Mouse (Mus musculus) embryonic facial prominence, embryonic 14.5 days (tissue): ENCODE measurements at regions not wholly inside any gene's neighbourhood (a gene's known extent, or its start where the extent isn't known, plus 50 kb on each side); places are given as distances from the start of the nearest gene placed in this dataset.
"Not testable (repeated sequence)": the region's sequence is repeated elsewhere in the genome, so short reads cannot be mapped to it uniquely, and the experiment has no call there.

ENCODE experiments used
- ATAC-seq: fragments of 200-750 bp; cut with Nextera tagmentation; 2 replicates; pipeline ENCODE4 v1.8.0; 2017; ENCODE audit warnings: low read depth, moderate number of reproducible peaks, moderate TSS enrichment
- DNase-seq: peaks from one replicate; pipeline ENCODE4 v3.0.0-alpha.2; 2015; ENCODE audit warnings: low spot score
- H3K27ac ChIP-seq: fragments of 300-500 bp; sonication (generic); replicated peaks from 2 replicates; pipeline ENCODE4 v1.5.1; 2014; ENCODE audit warnings: low read depth, mild to moderate bottlenecking, low read length, moderate library complexity
- H3K27me3 ChIP-seq: fragments of 300-500 bp; sonication (generic); replicated peaks from 2 replicates; pipeline ENCODE4 v1.6.1; 2014; ENCODE audit warnings: low read length; ENCODE audit not compliant: control insufficient read depth, insufficient read depth
- H3K36me3 ChIP-seq: fragments of 300-500 bp; sonication (generic); 2 replicates; pipeline ENCODE4 v1.6.1; 2014; ENCODE audit warnings: low read length, mixed read lengths; ENCODE audit not compliant: control insufficient read depth, insufficient read depth
- H3K4me1 ChIP-seq: fragments of 300-500 bp; sonication (generic); 2 replicates; pipeline ENCODE4 v1.6.1; 2014; ENCODE audit warnings: antibody characterized with exemption, low read length; ENCODE audit not compliant: control insufficient read depth, insufficient read depth
- H3K4me2 ChIP-seq: fragments of 300-500 bp; sonication (generic); 2 replicates; pipeline ENCODE4 v1.6.1; 2014; ENCODE audit warnings: low read depth, mild to moderate bottlenecking, low read length, moderate library complexity, mixed read lengths
- H3K4me3 ChIP-seq: fragments of 300-500 bp; sonication (generic); 2 replicates; pipeline ENCODE4 v1.5.1; 2014; ENCODE audit warnings: low read depth, mild to moderate bottlenecking, low read length
- H3K9ac ChIP-seq: fragments of 300-500 bp; sonication (generic); 2 replicates; pipeline ENCODE4 v1.6.1; 2014; ENCODE audit warnings: low read depth, mild to moderate bottlenecking, low read length, moderate library complexity, mixed read lengths
- H3K9me3 ChIP-seq: fragments of 300-500 bp; sonication (generic); 2 replicates; pipeline ENCODE4 v1.6.1; 2016; ENCODE audit warnings: low read length; ENCODE audit not compliant: control insufficient read depth
- WGBS: fragments of 180-500 bp; shearing (Covaris S2); extraction: QIAGEN DNeasy Blood & Tissue Kit; methylation state at CpG from one replicate; pipeline ENCODE4 v1.1.7; 2014; 5-methylcytosine and 5-hydroxymethylcytosine counted together

GRCm38 (mm10) chr15:59728817-59729560 lies 287.4 kb downstream of the 4933412E24Rik start:
- Histone ChIP-seq H3K27me3 (no peaks in the 10 kb centered on the region), H3K9me3 (no peaks in the 10 kb centered on the region), H3K4me1 (no peaks in the 10 kb centered on the region), H3K4me3 (no peak overlapping the region), H3K9ac (no peak overlapping the region), H3K4me2 (no peak overlapping the region), H3K36me3 (no peaks in the 10 kb centered on the region), H3K27ac (peak overlapping the region; percentile 17; the same call in 1 of the 2 replicates)
- WGBS: 77% methylated on average over 11 of the region's 11 CpGs
- peak; percentile 58 for DNase-seq
- ATAC-seq: no peak

GRCm38 (mm10) chr15:59728131-59728601 lies 288.2 kb downstream of the 4933412E24Rik start:
- 0 out of 2 replicates have a peak, but pooled peaks have one; percentile 30 for ATAC-seq
- Histone ChIP-seq H3K9me3 (no peaks in the 10 kb centered on the region), H3K36me3 (no peaks in the 10 kb centered on the region), H3K4me1 (no peaks in the 10 kb centered on the region), H3K9ac (no peak overlapping the region), H3K4me2 (no peak overlapping the region), H3K4me3 (no peak overlapping the region), H3K27me3 (no peaks in the 10 kb centered on the region), H3K27ac (peak overlapping the region; percentile 17; the same call in 1 of the 2 replicates)
- 55% methylated on average over 8 of the region's 8 CpGs for WGBS
- peak; percentile 46 for DNase-seq

GRCm38 (mm10) chr15:59725881-59726280 lies 290.5 kb downstream of the 4933412E24Rik start:
- H3K9ac ChIP-seq: no peak overlapping the region
- no peak overlapping the region for H3K4me2 ChIP-seq
- no peak overlapping the region for H3K27ac ChIP-seq
- no peaks in the 10 kb centered on the region for H3K9me3 ChIP-seq
- DNase-seq (no peak), ATAC-seq (no peak)
- H3K4me3 ChIP-seq: no peak overlapping the region
- no peaks in the 10 kb centered on the region for H3K4me1 ChIP-seq
- WGBS: 88% methylated on average over 4 of the region's 4 CpGs
- H3K27me3 ChIP-seq: no peaks in the 10 kb centered on the region
- no peaks in the 10 kb centered on the region for H3K36me3 ChIP-seq

- WGBS: 84% methylated on average over 2 of the region's 2 CpGs
- H3K9me3 ChIP-seq: no peaks in the 10 kb centered on the region
- H3K36me3 ChIP-seq: no peaks in the 10 kb centered on the region
- no peaks in the 10 kb centered on the region for H3K4me1 ChIP-seq
- no peak overlapping the region for H3K27ac ChIP-seq
- H3K4me3 ChIP-seq: no peak overlapping the region
- no peaks in the 10 kb centered on the region for H3K27me3 ChIP-seq
- ATAC-seq (no peak), DNase-seq (no peak)
- H3K9ac ChIP-seq: no peak overlapping the region
- no peak overlapping the region for H3K4me2 ChIP-seq
Observed at GRCm38 (mm10) chr15:59722661-59723413, 293.6 kb downstream of the 4933412E24Rik start.

- ATAC-seq (no peak), DNase-seq (no peak)
- no peaks in the 10 kb centered on the region for H3K4me1 ChIP-seq
- H3K27ac ChIP-seq: no peak overlapping the region
- WGBS: 81% methylated on average over 4 of the region's 4 CpGs
- H3K9me3 ChIP-seq: no peaks in the 10 kb centered on the region
- H3K36me3 ChIP-seq: no peaks in the 10 kb centered on the region
- H3K27me3 ChIP-seq: no peaks in the 10 kb centered on the region
- H3K4me2 ChIP-seq: no peak overlapping the region
- no peak overlapping the region for H3K9ac ChIP-seq
- H3K4me3 ChIP-seq: no peak overlapping the region
Observed at GRCm38 (mm10) chr15:59721420-59721819, 295.0 kb downstream of the 4933412E24Rik start.

- Histone ChIP-seq H3K36me3 (no peaks in the 10 kb centered on the region), H3K9me3 (no peaks in the 10 kb centered on the region), H3K27ac (no peak overlapping the region), H3K9ac (no peak overlapping the region), H3K4me2 (no peak overlapping the region), H3K4me1 (no peaks in the 10 kb centered on the region), H3K27me3 (no peaks in the 10 kb centered on the region), H3K4me3 (no peak overlapping the region)
- DNase-seq (no peak), ATAC-seq (no peak)
- 79% methylated on average over 6 of the region's 6 CpGs for WGBS
Observed at GRCm38 (mm10) chr15:59721018-59721417, 295.4 kb downstream of the 4933412E24Rik start.

- 91% methylated on average over 6 of the region's 6 CpGs for WGBS
- H3K4me1 ChIP-seq: no peaks in the 10 kb centered on the region
- no peak overlapping the region for H3K9ac ChIP-seq
- H3K27me3 ChIP-seq: no peaks in the 10 kb centered on the region
- no peaks in the 10 kb centered on the region for H3K9me3 ChIP-seq
- H3K27ac ChIP-seq: no peak overlapping the region
- no peak overlapping the region for H3K4me3 ChIP-seq
- DNase-seq: no peak
- H3K4me2 ChIP-seq: no peak overlapping the region
- ATAC-seq: no peak
- no peaks in the 10 kb centered on the region for H3K36me3 ChIP-seq
Observed at GRCm38 (mm10) chr15:59720149-59720548, 296.3 kb downstream of the 4933412E24Rik start.

- H3K36me3 ChIP-seq, H3K9ac ChIP-seq, ATAC-seq, H3K4me1 ChIP-seq, H3K9me3 ChIP-seq, H3K4me3 ChIP-seq, H3K27ac ChIP-seq, H3K27me3 ChIP-seq, DNase-seq, H3K4me2 ChIP-seq: not testable (repeated sequence)
- WGBS: 78% methylated on average over 6 of the region's 6 CpGs
Observed at GRCm38 (mm10) chr15:59719383-59720128, 296.9 kb downstream of the 4933412E24Rik start.
